Mouse (Mus musculus) right cerebral cortex, postnatal 25 days (tissue): ENCODE data around the gene Ankef1.

Experiments
- DNase-seq: peaks from one replicate; pipeline ENCODE4 v3.0.0; 2022

The Ankef1 gene

GRCm38 (mm10) chr2:136501651-136502050 lies at the start of gene Ankef1:
Gene Ankef1 (plus strand): TSS chr2:136501910.
- no peak for DNase-seq

- no peak for DNase-seq
Measured at GRCm38 (mm10) chr2:136456468-136456867, 45.2 kb upstream of the Ankef1 start.

GRCm38 (mm10) chr2:136456875-136457274 lies 44.8 kb upstream of the Ankef1 start:
- DNase-seq: no peak

GRCm38 (mm10) chr2:136477656-136478055 lies 24.1 kb upstream of the Ankef1 start:
- no peak for DNase-seq

GRCm38 (mm10) chr2:136482269-136482668 lies 19.4 kb upstream of the Ankef1 start:
- no peak for DNase-seq

GRCm38 (mm10) chr2:136483058-136483457 lies 18.7 kb upstream of the Ankef1 start:
- DNase-seq: no peak

GRCm38 (mm10) chr2:136484955-136485354 lies 16.8 kb upstream of the Ankef1 start:
- no peak for DNase-seq

- DNase-seq: no peak
Measured at GRCm38 (mm10) chr2:136485401-136485800, 16.3 kb upstream of the Ankef1 start.

- peak; percentile 14 for DNase-seq
Measured at GRCm38 (mm10) chr2:136485815-136486619, 15.7 kb upstream of the Ankef1 start.

GRCm38 (mm10) chr2:136486986-136487385 lies 14.7 kb upstream of the Ankef1 start:
- DNase-seq: no peak

- DNase-seq: no peak
Measured at GRCm38 (mm10) chr2:136511073-136511472, 9.4 kb downstream of the Ankef1 start.

- DNase-seq: no peak
Measured at GRCm38 (mm10) chr2:136511756-136512155, 10.0 kb downstream of the Ankef1 start.

- no peak for DNase-seq
Measured at GRCm38 (mm10) chr2:136512802-136513201, 11.1 kb downstream of the Ankef1 start.

GRCm38 (mm10) chr2:136513806-136514205 lies 12.1 kb downstream of the Ankef1 start:
- no peak for DNase-seq

- DNase-seq: peak; percentile 29
Measured at GRCm38 (mm10) chr2:136515501-136515900, 13.8 kb downstream of the Ankef1 start.

- no peak for DNase-seq
Measured at GRCm38 (mm10) chr2:136528937-136529336, 27.2 kb downstream of the Ankef1 start.

- DNase-seq: peak; percentile 89
Measured at GRCm38 (mm10) chr2:136532033-136532432, 30.3 kb downstream of the Ankef1 start.

- no peak for DNase-seq
Measured at GRCm38 (mm10) chr2:136558020-136558419, 56.3 kb downstream of the Ankef1 start.

GRCm38 (mm10) chr2:136562336-136562735 lies 60.6 kb downstream of the Ankef1 start:
- no peak for DNase-seq

GRCm38 (mm10) chr2:136570856-136571255 lies 69.1 kb downstream of the Ankef1 start:
- DNase-seq: no peak

GRCm38 (mm10) chr2:136582762-136583161 lies 81.1 kb downstream of the Ankef1 start:
- DNase-seq: no peak

GRCm38 (mm10) chr2:136588811-136589210 lies 87.1 kb downstream of the Ankef1 start:
- DNase-seq: no peak

GRCm38 (mm10) chr2:136596451-136596850 lies 94.7 kb downstream of the Ankef1 start:
- DNase-seq: peak; percentile 50

- peak; percentile 37 for DNase-seq
Measured at GRCm38 (mm10) chr2:136598743-136599142, 97.0 kb downstream of the Ankef1 start.

GRCm38 (mm10) chr2:136600651-136601170 lies 99.0 kb downstream of the Ankef1 start:
- no peak for DNase-seq
